Mouse (Mus musculus) thymus, postnatal 14 days (tissue): ENCODE measurements around the gene Tmem183a.

Experiments used
- DNase-seq: peaks from one replicate; pipeline ENCODE4 v3.0.0; 2021

Gene Tmem183a

DNA sequence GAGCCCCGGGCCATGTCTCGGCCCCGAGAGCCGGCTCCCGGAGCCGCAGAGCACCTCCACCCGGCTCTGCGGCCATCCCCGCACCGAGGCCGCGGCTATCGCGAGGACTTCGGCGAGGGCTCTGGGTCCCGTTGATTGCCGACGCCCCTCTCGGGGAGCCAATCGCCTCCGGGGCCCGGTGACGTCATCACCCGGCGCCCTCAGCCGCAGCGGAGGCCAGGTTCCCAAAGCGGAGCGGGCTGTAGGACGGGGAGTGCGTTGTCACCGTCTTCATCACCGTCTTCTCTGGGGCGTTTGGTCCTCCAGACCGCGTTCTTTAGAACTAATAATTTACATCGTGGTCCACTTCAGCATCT is at the start of gene Tmem183a:
Tmem183a (minus strand) TSS at position 123 of the 356 bp plus-strand sequence.
- DNase-seq: peak; percentile 97

DNA sequence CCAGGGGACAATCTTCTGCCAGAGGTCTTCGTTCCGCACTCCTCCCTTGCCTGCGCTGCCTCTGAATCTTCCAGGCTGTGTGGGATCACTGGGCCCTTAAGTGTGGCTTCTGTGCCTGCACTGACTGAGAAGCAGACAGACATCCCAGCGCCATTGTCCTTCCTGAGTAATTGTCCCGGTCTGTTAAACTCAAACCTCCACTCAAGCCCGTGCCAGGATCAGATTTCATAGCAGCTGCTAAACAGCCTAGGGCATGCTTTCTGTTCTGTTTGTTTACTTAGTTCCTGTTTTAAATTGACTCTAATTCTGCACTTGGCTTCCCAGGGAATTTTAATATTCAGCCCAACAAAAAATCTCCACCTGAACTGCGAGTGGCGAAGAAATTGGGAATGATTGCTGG is 46.3 kb upstream of the Tmem183a start:
- DNase-seq: no peak

DNA sequence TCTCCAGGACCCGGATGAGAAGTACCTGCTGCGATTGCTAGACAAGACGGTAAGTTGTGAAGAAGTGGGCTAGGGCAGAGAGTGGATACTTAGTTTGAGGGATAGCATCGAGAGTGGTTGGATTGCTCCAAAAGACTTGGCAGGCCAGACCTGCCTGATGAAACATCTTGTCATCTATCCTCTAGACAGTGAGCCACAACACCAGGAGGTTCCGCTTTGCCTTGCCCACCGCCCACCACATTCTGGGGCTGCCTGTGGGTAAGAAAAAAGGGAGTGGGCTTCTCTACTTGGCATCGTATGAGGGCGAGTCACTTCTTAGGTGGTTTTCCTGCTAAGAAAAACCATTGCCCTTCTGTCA is 44.6 kb upstream of the Tmem183a start:
- DNase-seq: no peak

DNA sequence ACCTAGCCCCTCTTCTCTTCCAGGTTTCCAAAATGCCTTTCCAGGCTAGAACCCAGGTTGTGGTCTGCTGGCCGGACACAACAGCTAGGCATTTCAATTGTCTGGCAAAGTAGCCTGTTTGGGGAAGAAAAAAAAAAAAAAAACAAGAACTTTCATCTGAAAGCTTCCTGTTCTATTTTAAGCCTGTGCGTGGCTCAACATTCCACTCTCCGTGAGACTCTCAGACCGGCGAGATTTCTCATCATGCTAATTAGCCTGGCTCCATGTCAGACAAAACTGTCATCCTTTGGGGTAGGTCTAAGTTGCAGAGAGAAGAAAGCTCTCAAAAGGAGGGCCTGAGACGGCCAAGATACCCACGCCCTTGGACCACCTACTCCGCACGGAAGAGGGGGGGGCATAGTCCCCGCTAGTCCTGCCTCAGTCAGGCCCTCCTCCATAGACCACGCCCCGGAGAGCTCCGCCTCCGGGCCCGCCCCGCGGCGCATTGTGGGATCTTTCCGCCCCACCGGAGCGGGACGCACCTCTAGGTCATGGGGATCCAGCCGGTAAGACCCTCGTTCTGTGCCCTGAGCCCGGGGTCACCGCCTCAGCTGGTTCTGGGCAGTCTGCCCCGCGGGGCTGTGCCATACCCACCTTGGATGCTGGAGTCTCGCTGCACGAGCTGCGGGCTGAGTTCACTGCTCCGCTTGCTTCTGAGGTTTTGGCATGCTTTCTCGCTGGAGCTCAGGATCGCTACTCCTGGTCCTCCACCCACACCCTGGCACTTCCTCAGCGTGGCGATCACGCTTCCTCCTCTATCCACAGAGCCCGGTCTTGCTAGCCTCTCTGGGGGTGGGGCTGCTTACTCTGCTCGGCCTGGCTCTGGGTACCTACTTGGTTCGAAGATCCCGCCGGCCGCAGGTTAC is 44.0 kb upstream of the Tmem183a start, which contains the start of gene Cyb5r1:
Cyb5r1 (plus strand) TSS at position 51 of the 905 bp plus-strand sequence.
- DNase-seq: peak; percentile 88

DNA sequence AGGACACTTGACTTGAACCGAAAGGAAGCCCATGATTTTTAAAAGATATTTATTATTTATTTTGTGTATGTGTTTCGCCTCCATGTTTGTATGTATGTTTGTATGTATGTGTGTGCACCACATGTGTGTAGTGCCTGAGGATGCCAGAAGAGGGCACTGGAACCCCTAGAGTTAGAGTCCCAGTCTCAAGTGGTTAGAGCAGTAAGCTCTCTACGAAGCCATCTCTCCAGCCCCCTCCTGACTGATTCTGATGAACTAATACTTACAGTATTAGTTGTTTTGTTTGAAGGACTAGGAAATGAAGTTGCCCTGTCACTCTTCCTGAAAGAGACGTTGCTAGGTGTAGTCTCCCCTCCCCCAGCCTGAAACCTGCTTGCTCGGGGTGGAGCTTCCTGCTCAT is 38.0 kb upstream of the Tmem183a start:
- no peak for DNase-seq

DNA sequence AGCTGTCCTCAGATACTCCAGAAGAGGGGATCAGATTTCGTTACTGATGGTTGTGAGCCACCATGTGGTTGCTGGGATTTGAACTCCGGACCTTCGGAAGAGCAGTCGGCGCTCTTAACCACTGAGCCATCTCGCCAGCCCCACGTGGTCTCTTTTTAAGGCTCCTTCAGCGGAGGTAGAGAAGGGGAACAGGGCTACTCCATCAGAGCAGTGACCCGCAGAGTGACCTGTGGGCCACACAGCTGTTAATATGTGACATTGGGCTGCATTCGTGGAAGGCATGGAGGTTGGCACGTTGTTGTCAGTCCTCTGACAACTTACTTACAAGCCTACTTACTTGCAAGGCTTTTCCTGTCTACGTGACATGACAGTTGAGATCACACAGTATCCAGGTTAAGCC is 36.4 kb upstream of the Tmem183a start:
- DNase-seq: no peak

DNA sequence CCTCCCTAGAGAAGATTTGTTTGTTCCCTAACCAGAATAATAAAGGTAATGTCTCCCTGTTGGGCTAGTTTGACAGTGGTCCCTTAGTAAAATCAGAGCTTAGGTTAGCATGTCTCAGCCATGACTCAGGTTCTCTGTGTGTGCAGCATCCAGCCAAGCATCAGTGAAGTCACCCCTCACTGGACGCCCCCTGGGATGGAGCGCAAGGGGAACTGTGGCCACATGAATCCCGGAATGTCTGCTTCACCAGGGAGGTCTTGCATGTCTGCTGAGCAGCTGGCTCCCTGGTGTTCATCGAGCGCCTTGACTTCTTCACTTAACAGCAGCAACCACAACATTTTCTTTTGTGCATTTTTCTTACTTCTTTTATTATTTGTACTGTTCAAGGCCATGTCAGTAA is 32.0 kb upstream of the Tmem183a start:
- no peak for DNase-seq

DNA sequence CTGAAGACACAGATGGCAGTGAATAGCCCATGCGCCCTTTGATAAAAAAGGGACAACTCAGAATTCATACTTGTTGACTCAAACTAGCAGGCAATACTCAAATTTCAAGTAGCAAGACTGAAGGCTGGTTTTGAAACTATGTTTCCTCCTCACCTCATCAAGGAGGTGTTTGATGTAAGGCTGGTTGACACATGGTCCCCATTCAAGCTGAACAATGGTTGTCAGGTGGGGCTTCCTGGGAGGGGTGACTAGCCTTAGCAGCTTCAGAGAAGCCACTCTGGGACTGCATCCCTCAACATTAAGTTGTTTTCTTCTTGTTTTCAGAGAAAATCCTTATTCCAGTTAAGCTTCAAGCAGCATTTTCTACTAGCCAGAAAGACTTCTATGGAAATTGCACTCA is 23.9 kb upstream of the Tmem183a start, which contains the start of gene 4933406M09Rik:
4933406M09Rik (plus strand) TSS at position 275 of the 400 bp plus-strand sequence.
- no peak for DNase-seq

DNA sequence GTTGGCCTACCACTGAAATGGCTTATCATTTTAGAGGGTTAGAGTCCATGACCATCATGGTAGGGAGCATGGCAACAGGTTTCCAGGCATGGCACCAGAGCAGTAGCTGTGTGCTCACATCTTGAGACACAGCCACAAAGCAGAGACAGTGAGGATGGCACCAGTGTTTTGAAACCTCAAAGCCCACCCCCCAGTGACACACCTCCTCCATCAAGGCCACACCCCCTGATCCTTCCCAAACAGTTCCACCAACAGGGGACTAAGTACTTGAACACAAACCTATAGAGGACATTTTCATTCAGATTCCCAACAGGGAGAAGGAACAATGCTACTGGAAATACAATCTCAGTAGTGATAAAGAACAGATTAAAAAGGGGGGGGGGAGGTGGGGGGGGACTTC is 23.4 kb upstream of the Tmem183a start:
- DNase-seq: no peak

DNA sequence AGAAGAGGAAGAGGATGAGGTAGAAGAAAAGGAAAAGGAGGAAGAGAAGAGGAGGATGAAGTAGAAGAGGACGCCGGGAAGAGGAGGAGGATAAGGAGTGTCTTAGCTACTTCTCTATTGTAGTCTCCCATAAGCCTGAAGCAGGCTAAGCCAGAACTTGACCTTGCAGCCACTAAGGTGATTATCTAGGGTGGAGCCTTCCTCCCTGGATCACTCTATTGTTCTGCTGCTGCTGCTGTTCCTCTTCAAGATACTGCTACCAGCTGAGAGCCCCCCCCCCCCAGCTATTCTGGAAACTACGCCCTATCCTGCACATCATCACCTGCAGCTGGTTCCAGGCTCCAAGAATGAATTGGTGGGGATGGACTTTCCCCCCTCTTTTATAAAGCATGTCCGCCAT is 22.8 kb upstream of the Tmem183a start:
- DNase-seq: no peak

DNA sequence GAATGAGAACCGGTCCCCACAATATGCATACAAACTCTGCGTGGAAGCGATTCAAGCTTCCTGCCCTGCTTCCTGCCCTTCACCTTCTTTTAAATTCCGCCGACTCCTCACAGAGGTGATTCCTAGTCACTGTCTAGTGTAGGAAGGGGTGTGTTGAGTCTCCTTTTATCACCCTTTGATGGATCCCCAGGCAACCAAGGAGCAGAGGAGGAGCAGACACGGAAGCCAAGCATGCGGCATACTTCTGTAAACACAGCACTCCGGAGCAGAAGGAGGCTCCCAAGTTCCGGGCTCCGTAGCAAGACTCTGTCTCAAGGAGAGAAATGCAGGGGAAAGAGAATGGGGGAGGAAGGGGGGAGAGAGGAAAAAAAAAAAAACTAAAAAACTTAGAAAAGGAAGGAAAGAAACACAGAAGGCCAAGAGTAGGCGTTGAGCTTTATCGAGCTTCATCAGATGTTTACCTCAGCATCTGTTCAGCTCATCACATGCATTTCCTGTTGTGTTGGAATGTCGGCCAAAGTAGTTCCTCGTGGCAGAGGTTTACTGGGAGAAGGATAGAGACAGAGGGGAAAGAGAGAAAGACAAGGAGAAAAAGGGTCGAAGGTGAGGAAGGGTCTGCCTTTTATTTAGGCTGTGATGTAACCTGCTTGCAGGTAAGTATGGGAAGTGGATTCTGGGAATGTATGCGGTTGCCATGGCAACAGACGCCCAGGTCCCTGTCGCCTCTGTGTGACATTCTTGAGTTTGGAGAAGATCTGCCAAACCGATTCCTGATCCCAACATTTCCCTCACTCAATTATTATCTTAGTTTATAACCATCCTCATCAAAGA is 20.2 kb upstream of the Tmem183a start:
- DNase-seq: no peak

DNA sequence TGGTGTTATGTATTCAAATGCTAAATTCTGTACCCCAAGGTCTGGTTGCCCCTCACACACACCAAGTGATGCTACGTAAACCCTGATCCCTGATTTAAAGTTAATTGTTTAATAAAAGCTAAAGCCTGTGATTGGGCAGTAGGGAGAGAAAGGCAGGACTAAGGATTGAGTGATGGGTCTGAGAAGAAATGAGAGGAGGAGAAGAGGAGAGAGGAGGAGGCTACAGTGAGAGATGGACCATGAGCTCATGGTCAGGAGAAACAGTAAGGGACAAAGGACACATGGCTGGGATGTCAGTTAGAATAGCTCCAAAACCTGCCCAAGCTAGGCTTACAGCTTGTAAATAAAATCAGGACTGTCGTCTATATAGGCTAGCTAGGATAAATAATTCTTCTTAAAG is 19.3 kb upstream of the Tmem183a start:
- no peak for DNase-seq

DNA sequence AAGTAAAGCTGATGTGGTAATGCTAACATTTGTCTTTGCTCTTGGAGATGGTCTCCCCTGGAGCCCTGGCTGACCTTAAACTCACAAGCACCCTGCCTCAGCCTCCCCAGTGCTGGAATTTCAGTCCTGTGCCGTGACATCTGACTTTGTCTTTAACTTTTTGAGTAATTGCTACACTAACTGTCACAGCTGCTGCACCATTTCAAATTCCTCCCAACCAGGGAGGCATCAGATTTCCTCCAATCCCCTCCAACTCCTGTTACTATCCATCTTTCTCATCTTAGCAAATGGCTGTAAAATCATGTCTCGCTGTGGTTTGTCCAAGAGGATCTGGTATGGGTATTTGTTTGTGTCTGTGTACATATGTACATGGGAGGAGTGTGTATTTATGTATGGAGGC is 12.3 kb upstream of the Tmem183a start:
- no peak for DNase-seq

DNA sequence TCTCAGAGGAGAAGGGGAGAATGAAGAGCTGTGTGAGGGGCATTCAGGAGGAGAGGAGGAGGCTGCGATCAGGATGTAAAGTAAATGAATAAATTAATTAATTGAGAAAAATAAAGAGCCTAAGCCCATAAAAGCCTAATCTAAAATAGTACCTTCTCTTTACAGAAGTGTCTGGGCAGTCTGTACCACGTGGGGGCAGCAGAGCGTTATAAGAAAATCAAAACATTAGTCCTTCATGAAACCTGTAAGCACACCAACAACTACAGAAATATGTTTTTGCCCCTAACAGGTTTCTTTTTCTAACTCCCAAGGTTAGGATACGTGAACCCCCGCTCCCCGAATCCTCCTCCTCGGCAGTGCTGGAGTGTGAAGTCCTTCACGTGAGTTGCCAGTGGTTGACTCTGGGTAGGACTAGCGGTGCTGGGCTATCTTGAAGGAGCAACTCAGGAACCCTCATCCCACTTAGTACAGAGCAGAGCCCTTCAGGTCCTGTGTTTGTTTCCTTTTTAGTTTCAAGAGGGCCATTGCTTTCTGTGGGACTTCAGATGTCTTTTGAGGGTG is 7.1 kb upstream of the Tmem183a start:
- peak; percentile 55 for DNase-seq

DNA sequence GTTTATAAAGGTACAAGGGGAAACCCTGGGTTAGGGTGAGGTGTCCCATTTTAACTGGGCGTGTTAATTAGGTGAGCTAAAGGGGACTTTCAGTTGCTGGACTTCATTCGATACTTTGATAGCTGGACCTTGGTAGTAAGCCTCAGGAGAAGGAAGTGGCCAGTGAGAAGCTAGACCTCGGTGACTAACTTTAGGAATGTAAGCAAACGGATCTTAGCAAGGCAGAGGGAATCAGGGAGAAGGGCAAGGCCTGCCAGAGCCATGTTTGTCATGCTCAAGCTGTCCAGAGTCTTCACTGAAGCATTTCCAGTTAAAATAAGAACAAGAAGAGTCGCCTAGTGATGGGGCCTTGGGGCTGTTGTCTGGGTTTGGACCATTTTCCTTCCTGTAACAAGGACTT is 3.7 kb upstream of the Tmem183a start:
- DNase-seq: no peak

DNA sequence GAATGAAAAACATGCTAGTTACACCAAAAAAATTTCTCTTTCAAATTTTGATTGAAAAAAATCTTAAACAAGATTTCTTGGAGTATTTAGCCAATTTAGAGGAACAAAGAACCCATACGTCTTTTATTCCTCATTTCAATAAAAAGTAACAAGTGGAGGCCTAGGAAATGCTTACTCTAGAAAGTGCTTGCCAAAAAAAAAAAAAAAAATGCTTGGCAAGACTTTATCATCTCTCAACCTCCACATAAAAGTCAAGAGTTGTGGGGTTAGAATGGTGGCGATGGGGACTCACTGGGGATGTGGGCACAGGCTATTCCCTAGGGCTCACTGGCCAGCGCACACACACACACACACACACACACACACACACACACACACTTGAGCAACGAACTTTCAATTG is 1.4 kb upstream of the Tmem183a start:
- DNase-seq: no peak

DNA sequence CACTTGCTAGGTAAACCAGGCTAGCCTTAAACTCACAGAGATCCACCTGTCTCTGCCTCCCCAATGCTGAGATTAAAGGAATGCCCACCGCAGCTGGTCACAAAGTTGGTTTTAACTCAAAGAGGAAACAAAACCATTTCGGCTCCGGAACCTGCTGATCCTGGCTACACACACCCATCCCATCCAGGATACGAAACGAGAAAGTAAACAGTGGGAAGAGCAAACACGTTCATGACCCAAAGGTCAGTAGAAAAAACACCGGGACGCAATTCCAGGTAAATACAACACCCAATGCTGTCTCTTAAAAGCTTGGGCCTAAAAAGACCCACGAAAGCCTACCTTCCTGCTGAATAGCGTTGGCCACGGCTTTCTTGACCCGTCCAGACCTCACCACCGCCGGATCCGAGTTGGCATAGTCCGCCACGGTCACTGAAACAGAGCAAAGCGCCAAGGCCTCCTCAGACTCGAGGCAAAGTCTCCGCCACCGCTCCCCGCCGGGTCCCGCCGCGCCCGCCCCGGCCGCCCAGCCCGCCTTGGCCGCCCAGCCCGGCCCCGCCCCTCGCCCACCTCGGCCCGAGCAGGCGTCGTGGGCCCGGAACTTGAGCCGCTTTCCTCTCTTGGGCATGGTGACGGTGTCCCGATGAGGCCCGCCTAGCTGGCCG is 453 bp downstream of the Tmem183a start:
- DNase-seq: peak; percentile 11

DNA sequence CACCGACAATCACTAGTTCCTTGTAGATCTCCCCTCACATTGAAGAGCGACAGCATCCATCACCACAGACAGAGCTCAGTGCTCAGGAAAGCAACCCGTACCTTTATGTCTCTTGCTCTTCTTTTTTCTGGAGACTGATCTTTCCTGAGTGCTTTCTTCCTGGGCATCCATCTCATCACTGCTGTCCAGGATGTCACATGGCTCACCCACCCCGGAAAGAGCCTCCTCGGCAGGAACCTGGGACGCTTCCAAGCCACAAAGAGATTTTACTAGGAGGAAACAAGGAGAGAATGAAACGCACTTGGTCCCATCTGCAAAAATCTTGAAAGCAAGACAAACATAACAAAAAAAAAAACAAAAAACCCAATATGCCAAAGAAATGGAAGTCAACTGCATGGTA is 1.1 kb downstream of the Tmem183a start:
- no peak for DNase-seq

DNA sequence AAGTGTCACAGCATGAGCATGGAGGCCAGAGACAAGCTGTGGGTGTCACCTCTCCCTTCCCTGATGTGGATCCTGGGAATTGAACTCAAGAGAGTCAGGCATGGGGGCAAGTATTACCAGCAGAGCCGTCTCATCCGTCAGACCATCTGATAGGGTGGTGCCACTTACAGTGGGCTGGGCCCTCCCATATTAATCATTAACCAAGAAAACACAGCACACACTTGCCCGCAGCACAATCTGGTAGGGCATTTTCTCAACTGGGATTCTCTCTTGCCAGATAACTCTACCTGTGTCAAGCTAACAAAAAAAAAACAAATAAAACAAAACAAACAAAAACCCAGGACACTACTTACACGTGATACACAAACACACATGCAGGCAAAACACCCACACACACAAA is 4.3 kb downstream of the Tmem183a start:
- DNase-seq: no peak

DNA sequence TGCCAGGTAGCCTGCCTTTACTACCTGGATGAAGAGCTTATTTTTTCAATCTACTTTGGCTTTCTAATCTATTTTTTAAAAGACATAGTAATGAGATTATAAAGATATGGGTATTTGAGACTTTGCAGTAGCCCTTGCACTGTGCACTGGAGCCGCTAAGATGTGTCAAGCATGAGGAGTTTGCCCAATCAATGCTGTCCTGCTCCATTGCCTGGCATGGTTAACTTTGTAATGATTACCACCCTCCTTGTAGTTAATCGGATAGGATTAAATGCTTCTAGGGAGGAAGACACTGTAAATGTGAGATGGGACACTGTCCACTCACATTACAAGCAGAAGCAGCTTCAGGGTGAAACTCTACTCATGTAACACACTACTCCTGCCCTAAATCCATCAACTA is 8.5 kb downstream of the Tmem183a start:
- DNase-seq: no peak

DNA sequence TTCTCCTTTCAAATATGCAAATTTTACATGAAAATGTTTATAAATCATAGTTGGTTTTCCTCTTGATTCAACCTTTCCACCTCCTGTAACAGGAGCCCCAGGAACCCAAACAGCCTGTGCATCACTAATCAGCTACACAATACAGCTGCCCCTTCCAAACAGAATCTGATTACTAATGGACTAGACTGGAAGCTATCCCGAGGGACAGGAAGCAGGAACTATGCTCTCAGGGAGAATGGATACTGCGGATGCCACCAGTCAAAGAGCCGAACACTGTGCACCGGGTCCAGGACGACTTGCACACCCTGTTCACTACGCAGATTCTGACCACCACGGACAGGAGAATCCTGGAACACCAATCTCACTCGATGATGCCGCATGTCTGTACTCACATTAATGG is 14.0 kb downstream of the Tmem183a start:
- DNase-seq: no peak

DNA sequence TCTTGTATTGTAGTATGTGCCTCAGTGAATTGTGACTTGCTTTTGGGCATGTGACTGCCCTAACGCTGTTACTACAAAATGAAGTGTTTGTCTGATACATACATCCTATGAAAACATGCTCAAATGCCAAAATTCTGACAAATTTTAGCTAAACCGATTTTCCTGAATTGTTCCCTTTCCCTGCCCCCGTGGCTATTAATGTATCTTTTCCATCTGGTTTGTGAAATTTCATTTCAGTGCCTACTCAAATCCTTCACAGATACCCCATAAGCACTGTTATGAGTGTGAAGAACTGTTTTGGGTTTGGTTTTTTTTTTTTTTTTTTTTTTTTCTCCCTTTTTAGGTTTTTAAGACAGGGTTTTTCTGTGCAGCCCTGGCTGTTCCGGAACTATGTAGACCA is 16.7 kb downstream of the Tmem183a start:
- no peak for DNase-seq
